Mouse (Mus musculus) heart, embryonic 16.5 days (tissue): Measurements from ENCODE around the gene Tfcp2. TPM values are rescaled to one million over a fixed set of nuclear protein-coding genes. Genes with fewer than 3 reads are reported as not detected.

ENCODE experiments used
- ATAC-seq: fragments of 200-750 bp; cut with Nextera tagmentation; replicated peaks from 2 replicates; pipeline ENCODE4 v1.8.0; 2017; ENCODE audit warnings: moderate number of reproducible peaks; ENCODE audit not compliant: insufficient read depth, low FRiP score; ENCODE audit errors: extremely low read depth
- H3K27ac ChIP-seq: fragments of 300-500 bp; sonication (generic); 2 replicates; pipeline ENCODE4 v1.5.1; 2014; ENCODE audit warnings: mild to moderate bottlenecking, low read length, control low read depth, moderate library complexity
- H3K27me3 ChIP-seq: fragments of 300-500 bp; sonication (generic); 2 replicates; pipeline ENCODE4 v1.6.1; 2014; ENCODE audit warnings: low read length, mixed read lengths; ENCODE audit not compliant: control insufficient read depth, insufficient read depth
- H3K36me3 ChIP-seq: fragments of 300-500 bp; sonication (generic); 2 replicates; pipeline ENCODE4 v1.6.1; 2014; ENCODE audit not compliant: control insufficient read depth, insufficient read depth
- H3K4me1 ChIP-seq: fragments of 300-500 bp; sonication (generic); 2 replicates; pipeline ENCODE4 v1.6.1; 2014; ENCODE audit warnings: low read length, mixed read lengths; ENCODE audit not compliant: control insufficient read depth, insufficient read depth
- H3K4me2 ChIP-seq: fragments of 300-500 bp; sonication (generic); 2 replicates; pipeline ENCODE4 v1.6.1; 2014; ENCODE audit warnings: low read depth, mild to moderate bottlenecking, control low read depth, low read length
- H3K4me3 ChIP-seq: fragments of 300-500 bp; sonication (generic); 2 replicates; pipeline ENCODE4 v1.5.1; 2014; ENCODE audit warnings: mild to moderate bottlenecking, control low read depth, low read length
- H3K9ac ChIP-seq: fragments of 300-500 bp; sonication (generic); 2 replicates; pipeline ENCODE4 v1.6.1; 2014; ENCODE audit warnings: low read length, control low read depth
- H3K9me3 ChIP-seq: fragments of 300-500 bp; sonication (generic); replicated peaks from 2 replicates; pipeline ENCODE4 v1.6.1; 2016; ENCODE audit warnings: low read length; ENCODE audit not compliant: control insufficient read depth
- WGBS: fragments of 180-500 bp; shearing (Covaris S2); extraction: QIAGEN DNeasy Blood & Tissue Kit; methylation state at CpG from one replicate; pipeline ENCODE4 v1.1.7; 2014; 5-methylcytosine and 5-hydroxymethylcytosine counted together
- polyA plus RNA-seq: library from polyadenylated mRNA; unstranded; fragments of >200 nt; fragmentation: Nextera tagmentation; extraction: Ambion mirVana; gene quantifications from 2 replicates; pipeline ENCODE4 v1.2.1, GENCODE M21; 2015

Tfcp2 gene
- polyA plus RNA-seq, 1 experiment from 2014 or later, result 16.0 TPM

GRCm38 (mm10) chr15:100449495-100449894 is 102.3 kb downstream of the Tfcp2 start:
- Histone ChIP-seq H3K9ac (no peak overlapping the region), H3K27me3 (no peaks in the 10 kb centered on the region), H3K4me2 (no peak overlapping the region), H3K36me3 (no peaks in the 10 kb centered on the region), H3K4me3 (no peak overlapping the region), H3K4me1 (no peaks in the 10 kb centered on the region), H3K9me3 (no peaks in the 10 kb centered on the region), H3K27ac (no peak overlapping the region)
- 76% methylated on average over 3 of the region's 3 CpGs for WGBS
- ATAC-seq, result no peak

- no peak overlapping the region for H3K9ac ChIP-seq
- no peaks in the 10 kb centered on the region for H3K4me1 ChIP-seq
- H3K9me3 ChIP-seq, result no peaks in the 10 kb centered on the region
- H3K4me3 ChIP-seq, result no peak overlapping the region
- ATAC-seq, result no peak
- H3K4me2 ChIP-seq, result no peak overlapping the region
- no peak overlapping the region for H3K27ac ChIP-seq
- no peaks in the 10 kb centered on the region for H3K36me3 ChIP-seq
- no peaks in the 10 kb centered on the region for H3K27me3 ChIP-seq
- WGBS, result 77% methylated on average over 4 of the region's 4 CpGs
Observed at GRCm38 (mm10) chr15:100448572-100448971, 103.2 kb downstream of the Tfcp2 start.

Other genes starting within 250 kb of the Tfcp2 start
- 5.8 and 6.0 TPM in 2 replicates for gene Mettl7a1, start 247.9 kb downstream of the Tfcp2 start, polyA plus RNA-seq
- gene Mettl7a3, start 217.1 kb downstream of the Tfcp2 start, polyA plus RNA-seq, result not detected in 2 replicates
- 0.12 TPM in 1 of 2 replicates, not detected in the other for gene Methig1, start 198.9 kb downstream of the Tfcp2 start, polyA plus RNA-seq
- not detected in 2 replicates for gene Mettl7a2, start 198.8 kb downstream of the Tfcp2 start, polyA plus RNA-seq
- gene Higd1c, start 187.5 kb downstream of the Tfcp2 start, polyA plus RNA-seq, result not detected in 2 replicates
- not detected in 2 replicates for gene Gm5475, start 129.9 kb downstream of the Tfcp2 start, polyA plus RNA-seq
- 15.3 and 18.6 TPM in 2 replicates for gene Slc11a2, start 126.9 kb downstream of the Tfcp2 start, polyA plus RNA-seq
- gene Letmd1, start 83.0 kb downstream of the Tfcp2 start, polyA plus RNA-seq, result 15.3 and 15.5 TPM in 2 replicates
- gene Csrnp2, start 56.5 kb downstream of the Tfcp2 start, polyA plus RNA-seq, result 7.2 and 8.3 TPM in 2 replicates
- 3.3 and 5.6 TPM in 2 replicates for gene Pou6f1, start 48.0 kb upstream of the Tfcp2 start, polyA plus RNA-seq
- gene Dazap2, start 63.3 kb upstream of the Tfcp2 start, polyA plus RNA-seq, result 223 and 247 TPM in 2 replicates
- 16.9 and 17.2 TPM in 2 replicates for gene Smagp, start 84.9 kb upstream of the Tfcp2 start, polyA plus RNA-seq
- 5.9 and 13.3 TPM in 2 replicates for gene Bin2, start 117.5 kb upstream of the Tfcp2 start, polyA plus RNA-seq
- gene Cela1, start 135.9 kb upstream of the Tfcp2 start, polyA plus RNA-seq, result 3.3 and 3.5 TPM in 2 replicates
- gene Galnt6, start 177.4 kb upstream of the Tfcp2 start, polyA plus RNA-seq, result 1.0 and 2.4 TPM in 2 replicates
- 1.3 and 1.4 TPM in 2 replicates for gene Slc4a8, start 209.7 kb upstream of the Tfcp2 start, polyA plus RNA-seq